Mouse (Mus musculus): ENCODE data around the gene Mecr. TPM values are rescaled to one million over a fixed set of nuclear protein-coding genes. Genes with fewer than 3 reads are reported as not detected.

Gene Mecr
- polyA plus RNA-seq, 1 experiment from 2014 or later: 55.0 TPM

GRCm38 (mm10) chr4:131845991-131846778 is 2.9 kb downstream of the Mecr start:
- Histone ChIP-seq H3K4me3 (no peak overlapping the region), H3K9me3 (no peaks in the 10 kb centered on the region), H3K27ac (replicated peaks) (no peak overlapping the region), H3K27me3 (replicated peaks; ENCODE audit: low read depth, poor library complexity, severe bottlenecking) (peaks cover 7% of the 10 kb centered on the region; the same call in 1 of the 2 replicates), H3K4me1 (peaks cover 42% of the 10 kb centered on the region), H3K36me3 (replicated peaks) (peaks cover 15% of the 10 kb centered on the region)
- no peak for DNase-seq (ENCODE audit: low spot score)
- 87% methylated on average over 8 of the region's 8 CpGs for WGBS

GRCm38 (mm10) chr4:131848082-131848481 is 4.8 kb downstream of the Mecr start:
- peaks cover 38% of the 10 kb centered on the region for H3K4me1 ChIP-seq
- DNase-seq (ENCODE audit: low spot score): peak; percentile 47
- WGBS: 68% methylated on average over 6 of the region's 6 CpGs

GRCm38 (mm10) chr4:131849986-131850638 is 6.8 kb downstream of the Mecr start:
- H3K27ac ChIP-seq (replicated peaks): peak overlapping the region; percentile 51; the same call in 1 of the 2 replicates
- peaks cover 15% of the 10 kb centered on the region for H3K36me3 ChIP-seq (replicated peaks)
- 60% methylated on average over 5 of the region's 5 CpGs for WGBS

More at GRCm38 (mm10) chr4:131848082-131848481, 4.8 kb downstream of the Mecr start:
- Histone ChIP-seq H3K27me3 (replicated peaks; ENCODE audit: low read depth, poor library complexity, severe bottlenecking) (no peaks in the 10 kb centered on the region), H3K27ac (replicated peaks) (peak overlapping the region; percentile 61), H3K9me3 (no peaks in the 10 kb centered on the region), H3K36me3 (replicated peaks) (peaks cover 15% of the 10 kb centered on the region), H3K4me3 (no peak overlapping the region)

DNA sequence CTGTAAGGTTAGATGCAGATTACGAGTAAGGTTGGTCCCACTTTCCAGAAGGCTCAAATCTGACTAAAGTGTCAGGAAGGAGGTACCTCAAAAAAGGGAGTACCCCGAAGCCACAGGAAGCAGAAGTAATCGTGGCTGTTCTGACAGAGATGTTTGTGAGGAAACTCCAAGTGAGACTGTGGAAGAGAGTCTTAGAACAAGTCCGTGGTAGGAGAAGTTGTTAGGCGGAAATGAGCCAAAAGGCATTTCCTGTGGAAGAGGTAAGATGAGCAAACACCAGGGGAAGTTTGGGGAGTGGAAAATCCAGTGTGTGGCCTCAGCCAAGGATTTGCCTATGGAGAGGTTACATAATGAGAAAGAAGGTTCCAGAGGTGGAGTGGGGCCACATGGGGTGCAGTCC is 11.7 kb downstream of the Mecr start:
- H3K27ac ChIP-seq (replicated peaks): no peak overlapping the region
- H3K36me3 ChIP-seq (replicated peaks): peaks cover 27% of the 10 kb centered on the region
- 88% methylated on average over 5 of the region's 5 CpGs for WGBS
- H3K4me3 ChIP-seq: no peak overlapping the region
- H3K4me1 ChIP-seq: 0 out of 2 replicates have a peak, but pooled peaks cover under 1% of the 10 kb centered on the region
- no peaks in the 10 kb centered on the region for H3K9me3 ChIP-seq
- no peak for DNase-seq (ENCODE audit: low spot score)
- no peaks in the 10 kb centered on the region for H3K27me3 ChIP-seq (replicated peaks; ENCODE audit: low read depth, poor library complexity, severe bottlenecking)

More at GRCm38 (mm10) chr4:131849986-131850638, 6.8 kb downstream of the Mecr start:
- Histone ChIP-seq H3K4me1 (peaks cover 24% of the 10 kb centered on the region), H3K27me3 (replicated peaks; ENCODE audit: low read depth, poor library complexity, severe bottlenecking) (no peaks in the 10 kb centered on the region), H3K4me3 (no peak overlapping the region), H3K9me3 (no peaks in the 10 kb centered on the region)
- no peak for DNase-seq (ENCODE audit: low spot score)

GRCm38 (mm10) chr4:131860492-131861340 is 17.4 kb downstream of the Mecr start:
- Histone ChIP-seq H3K27me3 (replicated peaks; ENCODE audit: low read depth, poor library complexity, severe bottlenecking) (no peaks in the 10 kb centered on the region), H3K4me1 (peaks cover 7% of the 10 kb centered on the region), H3K36me3 (replicated peaks) (peaks cover 80% of the 10 kb centered on the region), H3K9me3 (no peaks in the 10 kb centered on the region), H3K4me3 (no peak overlapping the region), H3K27ac (replicated peaks) (no peak overlapping the region)
- 50% methylated on average over 15 of the region's 15 CpGs for WGBS
- DNase-seq (ENCODE audit: low spot score): peak; percentile 80

GRCm38 (mm10) chr4:131861341-131861739 is 18.1 kb downstream of the Mecr start:
- no peak for DNase-seq (ENCODE audit: low spot score)
- no peaks in the 10 kb centered on the region for H3K9me3 ChIP-seq
- H3K4me1 ChIP-seq: peaks cover 7% of the 10 kb centered on the region
- H3K4me3 ChIP-seq: no peak overlapping the region
- 78% methylated on average over 4 of the region's 4 CpGs for WGBS
- no peak overlapping the region for H3K27ac ChIP-seq (replicated peaks)
- peaks cover 84% of the 10 kb centered on the region for H3K36me3 ChIP-seq (replicated peaks)
- H3K27me3 ChIP-seq (replicated peaks; ENCODE audit: low read depth, poor library complexity, severe bottlenecking): no peaks in the 10 kb centered on the region

- DNase-seq (ENCODE audit: low spot score): peak; percentile 15
- Histone ChIP-seq H3K9me3 (no peaks in the 10 kb centered on the region), H3K4me1 (peaks cover 41% of the 10 kb centered on the region), H3K27ac (replicated peaks) (peak overlapping the region; percentile 100), H3K4me3 (peak overlapping the region; percentile 90), H3K27me3 (replicated peaks; ENCODE audit: low read depth, poor library complexity, severe bottlenecking) (no peaks in the 10 kb centered on the region), H3K36me3 (replicated peaks) (peaks cover 15% of the 10 kb centered on the region)
- 12% methylated on average over 11 of the region's 11 CpGs for WGBS
These were observed 29.5 kb downstream of the Mecr start for GRCm38 (mm10) chr4:131872672-131873292.

- Histone ChIP-seq H3K4me3 (peak within 1 kb of the TSS; percentile 90), H3K27ac (replicated peaks) (peak within 1 kb of the TSS; percentile 100), H3K36me3 (replicated peaks) (peaks cover 14% of the 10 kb centered on the region), H3K4me1 (peaks cover 48% of the 10 kb centered on the region), H3K27me3 (replicated peaks; ENCODE audit: low read depth, poor library complexity, severe bottlenecking) (no peaks in the 10 kb centered on the region), H3K9me3 (no peaks in the 10 kb centered on the region)
- under 1% methylated on average over 114 of the region's 116 CpGs for WGBS
- peak; percentile 99 for DNase-seq (ENCODE audit: low spot score)
These were observed 30.3 kb downstream of the Mecr start, which contains the start of gene Srsf4 for GRCm38 (mm10) chr4:131873293-131874168. TSS of gene Srsf4 (plus strand) at chr4:131873617.

DNA sequence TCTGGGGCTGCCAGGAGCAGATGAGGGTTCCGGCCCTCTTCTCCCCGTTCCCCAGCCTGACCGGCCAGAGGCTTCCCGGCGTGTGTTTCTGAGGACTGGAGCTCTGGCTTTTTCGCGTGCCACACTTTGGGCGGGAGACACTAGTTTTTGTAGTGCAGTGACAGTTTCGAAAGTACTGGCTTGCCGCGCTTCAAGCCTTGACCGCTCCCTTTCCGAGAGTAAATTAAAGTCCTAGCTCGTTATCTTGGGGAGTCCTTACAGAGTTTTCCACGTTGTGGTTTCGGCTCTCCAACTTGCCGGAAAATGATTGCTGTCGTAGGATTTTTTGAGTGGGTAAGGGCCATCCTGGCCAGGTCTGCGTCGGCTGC is 30.9 kb downstream of the Mecr start:
- H3K36me3 ChIP-seq (replicated peaks): peaks cover 14% of the 10 kb centered on the region
- H3K4me1 ChIP-seq: peaks cover 49% of the 10 kb centered on the region
- no peaks in the 10 kb centered on the region for H3K27me3 ChIP-seq (replicated peaks; ENCODE audit: low read depth, poor library complexity, severe bottlenecking)
- H3K9me3 ChIP-seq: no peaks in the 10 kb centered on the region
- H3K27ac ChIP-seq (replicated peaks): peak overlapping the region; percentile 100
- DNase-seq (ENCODE audit: low spot score): no peak
- H3K4me3 ChIP-seq: peak overlapping the region; percentile 90
- under 1% methylated on average over 20 of the region's 20 CpGs for WGBS

GRCm38 (mm10) chr4:131874567-131874966 is 31.3 kb downstream of the Mecr start:
- no peaks in the 10 kb centered on the region for H3K27me3 ChIP-seq (replicated peaks; ENCODE audit: low read depth, poor library complexity, severe bottlenecking)
- H3K4me1 ChIP-seq: peaks cover 49% of the 10 kb centered on the region
- no peak for DNase-seq (ENCODE audit: low spot score)
- peaks cover 14% of the 10 kb centered on the region for H3K36me3 ChIP-seq (replicated peaks)
- WGBS: 6% methylated on average over 11 of the region's 11 CpGs
- H3K9me3 ChIP-seq: no peaks in the 10 kb centered on the region
- H3K27ac ChIP-seq (replicated peaks): peak overlapping the region; percentile 100
- peak overlapping the region; percentile 90 for H3K4me3 ChIP-seq

DNA sequence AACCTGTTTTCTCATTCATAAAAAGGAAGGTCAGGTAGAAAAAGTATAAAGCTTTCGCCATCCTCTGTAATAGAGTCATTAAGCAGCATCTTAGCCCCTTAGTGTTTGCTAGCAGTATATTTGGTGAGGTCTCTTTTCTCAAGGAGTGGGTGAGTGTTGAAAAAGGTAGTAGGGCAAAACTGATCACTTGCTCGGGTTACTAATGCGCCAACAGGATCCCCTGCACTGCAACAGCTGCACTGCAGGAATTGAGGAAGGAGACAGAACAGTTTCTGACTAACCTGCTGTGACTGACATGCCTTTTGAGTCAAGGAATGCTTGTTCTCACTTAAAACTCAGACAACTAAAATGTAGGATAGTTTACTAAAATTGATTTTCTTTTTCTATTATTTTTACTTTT is 32.0 kb downstream of the Mecr start:
- Histone ChIP-seq H3K36me3 (replicated peaks) (peaks cover 11% of the 10 kb centered on the region), H3K27me3 (replicated peaks; ENCODE audit: low read depth, poor library complexity, severe bottlenecking) (no peaks in the 10 kb centered on the region), H3K27ac (replicated peaks) (no peak overlapping the region), H3K4me1 (peaks cover 49% of the 10 kb centered on the region), H3K4me3 (peak overlapping the region; percentile 90), H3K9me3 (no peaks in the 10 kb centered on the region)
- 45% methylated on average over 3 of the region's 3 CpGs for WGBS
- DNase-seq (ENCODE audit: low spot score): no peak

All from embryonic facial prominence, embryonic 10.5 days (tissue).